Mouse (Mus musculus): ENCODE measurements at regions not wholly inside any gene's neighbourhood (a gene's known extent, or its start where the extent isn't known, plus 50 kb on each side); places are given as distances from the start of the nearest gene placed in this dataset.

- 72% methylated on average over 5 of the region's 5 CpGs for WGBS (ENCODE audit: insufficient replicate concordance)
- H3K27ac ChIP-seq, result no peak overlapping the region
- no peaks in the 10 kb centered on the region for H3K27me3 ChIP-seq (replicated peaks)
- no peak overlapping the region for H3K4me3 ChIP-seq
- no peaks in the 10 kb centered on the region for H3K36me3 ChIP-seq
- no peak for ATAC-seq
- H3K9ac ChIP-seq, result no peak overlapping the region
- H3K4me2 ChIP-seq, result no peak overlapping the region
- H3K4me1 ChIP-seq, result no peaks in the 10 kb centered on the region
- no peaks in the 10 kb centered on the region for H3K9me3 ChIP-seq (replicated peaks)
Measured at GRCm38 (mm10) chr7:117855955-117856354, 260.0 kb downstream of the Rps15a start.

- Histone ChIP-seq H3K36me3 (no peaks in the 10 kb centered on the region), H3K4me2 (no peak overlapping the region), H3K27me3 (replicated peaks) (no peaks in the 10 kb centered on the region), H3K9ac (no peak overlapping the region), H3K27ac (no peak overlapping the region), H3K4me1 (no peaks in the 10 kb centered on the region), H3K4me3 (no peak overlapping the region), H3K9me3 (replicated peaks) (no peaks in the 10 kb centered on the region)
- 59% methylated on average over 4 of the region's 4 CpGs for WGBS (ENCODE audit: insufficient replicate concordance)
- no peak for ATAC-seq
Measured at GRCm38 (mm10) chr7:117853716-117854115, 262.3 kb downstream of the Rps15a start.

- no peaks in the 10 kb centered on the region for H3K36me3 ChIP-seq
- no peak for ATAC-seq
Measured at GRCm38 (mm10) chr7:117852866-117853265, 263.1 kb downstream of the Rps15a start.

GRCm38 (mm10) chr7:117850822-117851221 lies 265.2 kb downstream of the Rps15a start:
- Histone ChIP-seq H3K4me3 (no peak overlapping the region), H3K27ac (no peak overlapping the region), H3K4me2 (no peak overlapping the region), H3K4me1 (no peaks in the 10 kb centered on the region), H3K27me3 (replicated peaks) (no peaks in the 10 kb centered on the region), H3K9me3 (replicated peaks) (no peaks in the 10 kb centered on the region), H3K36me3 (no peaks in the 10 kb centered on the region), H3K9ac (no peak overlapping the region)
- ATAC-seq, result no peak
- 79% methylated on average over 6 of the region's 6 CpGs for WGBS (ENCODE audit: insufficient replicate concordance)

More at GRCm38 (mm10) chr7:117852866-117853265, 263.1 kb downstream of the Rps15a start:
- H3K4me3 ChIP-seq, result no peak overlapping the region
- no peaks in the 10 kb centered on the region for H3K4me1 ChIP-seq
- H3K27me3 ChIP-seq (replicated peaks), result no peaks in the 10 kb centered on the region
- no peak overlapping the region for H3K9ac ChIP-seq
- no peak overlapping the region for H3K27ac ChIP-seq
- H3K4me2 ChIP-seq, result no peak overlapping the region
- no peaks in the 10 kb centered on the region for H3K9me3 ChIP-seq (replicated peaks)
- 54% methylated on average over 2 of the region's 2 CpGs for WGBS (ENCODE audit: insufficient replicate concordance)

- Histone ChIP-seq H3K9me3 (replicated peaks) (no peaks in the 10 kb centered on the region), H3K4me2 (no peak overlapping the region), H3K27ac (no peak overlapping the region), H3K36me3 (no peaks in the 10 kb centered on the region), H3K4me3 (no peak overlapping the region), H3K9ac (no peak overlapping the region), H3K4me1 (no peaks in the 10 kb centered on the region), H3K27me3 (replicated peaks) (no peaks in the 10 kb centered on the region)
- WGBS (ENCODE audit: insufficient replicate concordance), result 73% methylated on average over 5 of the region's 5 CpGs
- ATAC-seq, result no peak
Measured at GRCm38 (mm10) chr7:117846041-117846440, 269.9 kb downstream of the Rps15a start.

- no peak overlapping the region for H3K4me2 ChIP-seq
- H3K9me3 ChIP-seq (replicated peaks), result no peaks in the 10 kb centered on the region
- no peaks in the 10 kb centered on the region for H3K36me3 ChIP-seq
- no peaks in the 10 kb centered on the region for H3K27me3 ChIP-seq (replicated peaks)
- ATAC-seq, result no peak
- no peaks in the 10 kb centered on the region for H3K4me1 ChIP-seq
- no peak overlapping the region for H3K4me3 ChIP-seq
- WGBS (ENCODE audit: insufficient replicate concordance), result 49% methylated on average over 5 of the region's 5 CpGs
- H3K9ac ChIP-seq, result no peak overlapping the region
- no peak overlapping the region for H3K27ac ChIP-seq
Measured at GRCm38 (mm10) chr7:117842780-117843179, 273.2 kb downstream of the Rps15a start.

- ATAC-seq, result no peak
- Histone ChIP-seq H3K4me2 (no peak overlapping the region), H3K4me3 (no peak overlapping the region), H3K4me1 (no peaks in the 10 kb centered on the region), H3K27me3 (replicated peaks) (no peaks in the 10 kb centered on the region), H3K27ac (no peak overlapping the region), H3K36me3 (no peaks in the 10 kb centered on the region), H3K9me3 (replicated peaks) (no peaks in the 10 kb centered on the region), H3K9ac (no peak overlapping the region)
- WGBS (ENCODE audit: insufficient replicate concordance), result 13% methylated on average over 3 of the region's 3 CpGs
Measured at GRCm38 (mm10) chr7:117795035-117795434, 321.0 kb downstream of the Rps15a start.

GRCm38 (mm10) chr7:117793991-117794390 lies 322.0 kb downstream of the Rps15a start:
- Histone ChIP-seq H3K36me3 (no peaks in the 10 kb centered on the region), H3K27ac (no peak overlapping the region), H3K9ac (no peak overlapping the region), H3K4me2 (no peak overlapping the region), H3K4me1 (no peaks in the 10 kb centered on the region), H3K9me3 (replicated peaks) (no peaks in the 10 kb centered on the region), H3K27me3 (replicated peaks) (no peaks in the 10 kb centered on the region), H3K4me3 (no peak overlapping the region)
- 70% methylated on average over 6 of the region's 6 CpGs for WGBS (ENCODE audit: insufficient replicate concordance)
- ATAC-seq, result no peak

- H3K27ac ChIP-seq, result no peak overlapping the region
- ATAC-seq, result no peak
- WGBS (ENCODE audit: insufficient replicate concordance), result 69% methylated on average over 4 of the region's 4 CpGs
- H3K27me3 ChIP-seq (replicated peaks), result no peaks in the 10 kb centered on the region
- no peak overlapping the region for H3K4me3 ChIP-seq
- no peak overlapping the region for H3K9ac ChIP-seq
- H3K9me3 ChIP-seq (replicated peaks), result no peaks in the 10 kb centered on the region
- no peaks in the 10 kb centered on the region for H3K36me3 ChIP-seq
- H3K4me1 ChIP-seq, result no peaks in the 10 kb centered on the region
- no peak overlapping the region for H3K4me2 ChIP-seq
Measured at GRCm38 (mm10) chr7:117792456-117792855, 323.5 kb downstream of the Rps15a start.

- Histone ChIP-seq H3K4me3 (no peak overlapping the region), H3K27me3 (replicated peaks) (no peaks in the 10 kb centered on the region), H3K4me2 (no peak overlapping the region), H3K4me1 (no peaks in the 10 kb centered on the region), H3K9ac (no peak overlapping the region), H3K27ac (no peak overlapping the region), H3K36me3 (no peaks in the 10 kb centered on the region), H3K9me3 (replicated peaks) (no peaks in the 10 kb centered on the region)
- no peak for ATAC-seq
- WGBS (ENCODE audit: insufficient replicate concordance), result 55% methylated on average over 4 of the region's 4 CpGs
Measured at GRCm38 (mm10) chr7:117778996-117779395, 337.0 kb downstream of the Rps15a start.

GRCm38 (mm10) chr7:117777921-117778320 lies 338.1 kb downstream of the Rps15a start:
- no peak overlapping the region for H3K4me2 ChIP-seq
- no peaks in the 10 kb centered on the region for H3K36me3 ChIP-seq
- H3K4me3 ChIP-seq, result no peak overlapping the region
- H3K9me3 ChIP-seq (replicated peaks), result 0 out of 2 replicates have a peak, but pooled peaks cover under 1% of the 10 kb centered on the region
- H3K27ac ChIP-seq, result no peak overlapping the region
- H3K9ac ChIP-seq, result no peak overlapping the region
- 78% methylated on average over 2 of the region's 2 CpGs for WGBS (ENCODE audit: insufficient replicate concordance)
- H3K4me1 ChIP-seq, result no peaks in the 10 kb centered on the region
- no peaks in the 10 kb centered on the region for H3K27me3 ChIP-seq (replicated peaks)
- no peak for ATAC-seq

- H3K36me3 ChIP-seq, result no peaks in the 10 kb centered on the region
- H3K4me2 ChIP-seq, result no peak overlapping the region
- no peak overlapping the region for H3K9ac ChIP-seq
- H3K27ac ChIP-seq, result no peak overlapping the region
- ATAC-seq, result no peak
- no peaks in the 10 kb centered on the region for H3K4me1 ChIP-seq
- H3K9me3 ChIP-seq (replicated peaks), result 0 out of 2 replicates have a peak, but pooled peaks cover 6% of the 10 kb centered on the region
- no peak overlapping the region for H3K4me3 ChIP-seq
- no peaks in the 10 kb centered on the region for H3K27me3 ChIP-seq (replicated peaks)
- 84% methylated on average over 6 of the region's 6 CpGs for WGBS (ENCODE audit: insufficient replicate concordance)
Measured at GRCm38 (mm10) chr7:117771836-117772235, 344.2 kb downstream of the Rps15a start.

- Histone ChIP-seq H3K9ac (no peak overlapping the region), H3K4me3 (no peak overlapping the region), H3K4me1 (no peaks in the 10 kb centered on the region), H3K9me3 (replicated peaks) (no peaks in the 10 kb centered on the region), H3K27ac (no peak overlapping the region), H3K27me3 (replicated peaks) (no peaks in the 10 kb centered on the region), H3K36me3 (no peaks in the 10 kb centered on the region), H3K4me2 (no peak overlapping the region)
- 22% methylated on average over 1 of the region's 1 CpGs for WGBS (ENCODE audit: insufficient replicate concordance)
- ATAC-seq, result no peak
Measured at GRCm38 (mm10) chr7:117759506-117759905, 356.5 kb downstream of the Rps15a start.

All from liver, embryonic 12.5 days (tissue).